Mouse (Mus musculus): ENCODE data around the gene Olfr314.
A peak's percentile ranks its signal among the peaks of the same experiment; 100 is the strongest.
"Not testable (repeated sequence)": the region's sequence is repeated elsewhere in the genome, so short reads cannot be mapped to it uniquely, and the experiment has no call there.

Olfr314 gene

DNA sequence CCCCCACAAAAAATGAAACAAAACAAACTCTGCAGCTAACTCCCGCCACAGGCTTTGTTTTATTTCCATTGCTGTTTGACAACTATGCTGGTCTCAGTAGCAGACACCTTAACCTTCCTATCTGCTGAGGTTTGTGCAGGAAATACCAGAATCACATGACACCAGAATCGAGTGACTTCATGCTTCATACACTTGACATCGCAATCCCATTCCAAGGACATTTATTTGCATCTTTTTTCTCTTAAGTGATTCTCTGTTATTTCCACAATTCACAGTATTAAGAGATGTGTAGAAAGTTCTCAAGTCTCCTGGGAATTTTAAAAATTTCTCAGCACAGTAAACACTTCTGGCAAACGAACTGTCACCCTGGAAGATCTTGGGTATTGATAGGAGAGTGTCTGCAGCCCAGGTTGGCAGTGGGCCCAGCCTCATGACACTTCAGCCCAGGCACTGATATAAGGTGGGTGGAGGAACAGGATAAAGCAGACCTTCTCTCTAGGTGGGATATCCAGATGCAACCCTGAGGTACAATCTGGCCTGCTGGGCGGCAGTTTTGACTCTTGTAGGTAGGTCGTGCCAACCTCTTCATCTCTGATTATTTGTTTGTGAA is at the start of gene Olfr314:
Gene Olfr314, plus strand, starts transcription at position 473 of the 610 bp plus-strand sequence.
- no peak for DNase-seq (ENCODE audit: low read depth, low spot score)

DNA sequence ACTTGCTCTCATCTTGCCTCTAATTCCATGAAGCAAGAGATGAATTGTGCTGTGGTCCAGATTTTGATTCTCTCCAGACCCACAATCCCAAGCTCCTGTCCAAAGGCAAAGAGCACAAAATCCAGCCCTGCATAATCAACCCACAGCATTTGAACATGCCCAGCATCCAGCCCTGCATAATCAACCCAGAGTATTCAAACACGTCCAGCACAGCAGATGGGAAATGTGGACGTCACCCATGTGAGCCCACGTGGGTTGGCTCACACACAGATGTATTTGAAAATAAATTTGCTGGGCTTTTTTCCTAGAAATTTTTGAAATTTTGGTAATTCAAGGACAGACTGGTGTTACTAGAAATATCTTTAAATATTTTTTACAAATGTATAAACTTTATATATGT is 49.4 kb upstream of the Olfr314 start:
- peak; percentile 39 for DNase-seq (ENCODE audit: low read depth, low spot score)

DNA sequence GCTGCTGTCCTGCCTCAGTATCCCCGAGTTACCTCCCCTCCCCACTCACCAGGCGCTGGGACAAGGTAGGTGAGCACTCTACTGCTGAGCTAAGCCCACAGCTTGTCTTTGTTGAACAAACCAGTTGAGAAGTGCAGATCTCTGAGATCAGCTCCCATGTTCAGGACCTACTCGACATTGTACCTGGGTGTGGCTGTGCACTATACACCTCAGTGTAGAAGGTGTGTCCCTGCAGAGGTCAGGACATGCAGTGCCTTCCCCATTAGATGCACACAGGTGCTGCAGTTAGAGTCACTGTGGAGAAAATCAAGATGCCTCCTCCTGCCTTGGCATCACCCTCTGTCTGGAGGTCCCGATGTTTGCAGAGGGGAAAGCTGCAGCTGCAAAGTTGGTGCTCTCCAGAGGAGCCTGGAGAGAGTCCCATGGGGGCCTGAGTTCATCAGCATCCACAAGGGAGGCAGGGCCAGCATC is 43.9 kb upstream of the Olfr314 start, which contains the start of gene Olfr317:
Gene Olfr317, minus strand, starts transcription at position 421 of the 471 bp plus-strand sequence.
- DNase-seq (ENCODE audit: low read depth, low spot score), result no peak

GRCm38 (mm10) chr11:58751096-58751495 is 31.7 kb upstream of the Olfr314 start:
- not testable (repeated sequence) for DNase-seq (ENCODE audit: low read depth, low spot score)

DNA sequence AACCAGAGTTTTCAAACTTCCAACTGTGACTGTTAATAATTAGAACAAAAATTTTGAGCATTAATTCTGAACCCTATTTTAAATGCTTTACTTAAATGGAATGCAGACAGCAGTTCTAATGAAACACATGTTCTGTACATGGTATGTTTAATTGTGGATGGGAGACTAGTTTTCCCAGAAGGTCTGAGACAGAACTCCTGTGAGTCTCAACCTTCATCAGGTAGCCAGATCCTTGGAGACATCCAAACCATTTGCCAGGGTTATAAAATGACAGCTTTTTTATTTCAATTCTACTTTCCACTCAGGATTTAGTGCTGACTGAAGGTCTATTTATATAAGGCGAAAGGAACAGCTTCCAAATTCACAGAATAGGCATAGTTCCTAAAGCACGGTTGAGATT is 30.3 kb upstream of the Olfr314 start, which contains the start of gene Olfr316:
Gene Olfr316, plus strand, starts transcription at position 301 of the 400 bp plus-strand sequence.
- no peak for DNase-seq (ENCODE audit: low read depth, low spot score)

GRCm38 (mm10) chr11:58772888-58773287 is 9.9 kb upstream of the Olfr314 start, which contains the start of gene Olfr315:
Gene Olfr315, plus strand, starts transcription at chr11:58773188.
- no peak for DNase-seq (ENCODE audit: low read depth, low spot score)

DNA sequence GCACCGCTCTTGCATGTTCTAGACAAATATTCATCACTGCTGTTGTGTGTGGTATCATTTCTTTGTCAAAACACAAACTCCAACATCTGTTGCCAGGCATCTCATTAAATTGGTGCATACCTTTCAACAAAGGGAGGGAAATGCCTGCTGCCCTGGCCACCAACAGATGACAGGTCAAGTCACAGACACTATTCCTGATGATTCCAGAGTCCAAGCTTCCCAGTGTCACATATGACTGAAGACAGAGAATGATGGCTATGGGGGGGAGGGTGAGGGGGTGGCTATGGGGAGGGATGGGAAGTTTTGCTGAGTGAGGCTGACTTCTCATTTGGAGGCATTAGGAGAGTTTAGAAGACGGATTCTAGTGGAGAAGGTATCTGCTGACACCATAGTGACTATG is 1.4 kb downstream of the Olfr314 start:
- no peak for DNase-seq (ENCODE audit: low read depth, low spot score)

DNA sequence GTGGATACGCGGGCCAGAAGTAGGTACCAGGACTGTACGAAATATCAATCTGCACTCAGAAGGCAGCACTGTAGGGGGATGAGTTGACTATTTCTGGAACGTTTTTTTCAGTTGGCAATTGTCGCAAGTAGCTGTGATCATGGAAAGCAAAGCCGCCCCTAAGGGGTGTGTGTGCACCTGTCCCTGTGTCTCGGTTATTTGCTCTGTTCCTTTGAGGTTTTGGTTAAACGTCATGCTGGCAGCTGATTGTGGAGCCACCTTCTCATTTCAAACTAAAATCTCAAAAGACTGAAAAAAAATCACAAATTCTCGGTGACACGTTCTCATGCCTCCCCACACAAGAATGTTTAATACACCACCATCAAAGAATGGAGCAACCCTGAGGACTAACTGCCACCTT is 4.9 kb downstream of the Olfr314 start:
- DNase-seq (ENCODE audit: low read depth, low spot score), result no peak

DNA sequence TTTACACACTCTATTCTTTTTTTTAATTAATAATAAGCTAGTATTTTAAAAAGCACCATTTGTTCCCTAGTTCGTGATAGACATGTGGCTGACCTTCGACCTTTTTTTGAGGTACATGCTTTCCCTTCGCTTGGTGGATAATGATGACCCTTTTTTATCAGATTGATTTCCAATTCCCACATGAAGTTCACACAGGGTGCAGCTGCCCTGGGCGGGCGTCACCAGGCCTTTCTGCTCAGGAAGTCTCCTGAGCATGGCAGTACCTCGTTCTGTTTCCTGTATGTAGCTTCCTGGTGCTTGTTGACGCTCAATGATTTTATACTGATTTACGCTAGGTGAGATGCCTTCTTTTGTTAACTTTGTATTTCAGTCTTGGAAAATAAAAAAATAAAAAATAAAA is 5.6 kb downstream of the Olfr314 start:
- DNase-seq (ENCODE audit: low read depth, low spot score), result no peak

DNA sequence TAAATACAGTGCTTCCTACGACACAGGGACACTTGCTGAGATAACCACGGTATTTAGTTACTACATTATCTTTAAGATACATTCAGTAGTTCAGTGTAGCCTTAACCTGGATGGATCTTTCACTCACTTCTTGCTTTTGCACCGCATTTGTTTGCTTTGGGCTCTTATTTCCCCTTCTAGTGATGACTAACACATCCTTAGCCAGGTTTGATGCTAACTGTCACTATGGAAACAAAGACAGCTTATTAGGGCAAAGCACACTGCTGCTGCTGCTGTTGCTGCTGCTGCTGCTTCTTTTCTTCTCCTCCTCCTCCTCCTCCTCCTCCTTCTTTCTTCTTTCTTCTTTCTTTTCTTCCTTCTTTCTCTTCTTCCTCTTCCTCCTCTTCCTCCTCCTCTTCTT is 6.8 kb downstream of the Olfr314 start:
- no peak for DNase-seq (ENCODE audit: low read depth, low spot score)

DNA sequence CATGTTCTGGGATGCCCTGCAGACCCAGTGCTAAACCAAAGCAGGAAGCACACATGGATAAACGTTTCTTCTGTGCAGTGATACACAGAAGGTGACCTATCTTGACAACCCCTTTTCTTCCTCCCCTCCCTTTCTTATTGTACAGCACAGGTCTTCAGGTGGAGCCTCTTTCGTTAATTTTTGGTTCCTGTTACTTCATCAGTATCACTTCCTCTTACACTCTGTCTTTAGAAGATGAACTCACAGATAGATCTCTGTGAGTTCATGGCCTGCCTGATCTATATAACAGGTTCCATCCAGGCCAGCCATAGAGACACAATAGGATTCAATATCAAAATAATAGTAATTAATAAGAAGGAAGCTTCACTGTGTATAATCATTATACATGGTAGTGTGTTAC is 7.3 kb downstream of the Olfr314 start:
- DNase-seq (ENCODE audit: low read depth, low spot score), result no peak

DNA sequence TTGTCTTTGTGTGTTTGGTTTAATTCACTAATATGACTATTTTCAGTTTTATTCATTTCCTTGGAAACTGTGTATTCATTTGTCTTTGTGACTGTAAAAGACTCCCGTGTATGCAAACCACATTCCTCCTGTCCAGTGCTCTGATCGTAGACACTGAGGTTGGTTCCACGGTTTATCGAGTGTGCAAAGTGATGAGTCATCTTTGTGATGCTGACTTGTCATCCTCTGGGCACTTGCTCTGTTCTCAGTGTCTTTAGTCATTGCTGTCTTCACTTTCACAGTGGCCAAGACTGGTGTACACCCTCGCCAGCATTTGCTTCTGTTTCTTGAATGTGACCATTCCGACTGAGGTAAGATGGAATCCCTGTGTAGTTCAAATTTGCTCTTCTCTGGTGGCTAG is 7.9 kb downstream of the Olfr314 start:
- DNase-seq (ENCODE audit: low read depth, low spot score), result no peak

GRCm38 (mm10) chr11:58795856-58796255 is 13.1 kb downstream of the Olfr314 start:
- no peak for DNase-seq (ENCODE audit: low read depth, low spot score)

- DNase-seq (ENCODE audit: low read depth, low spot score), result no peak
Measured at GRCm38 (mm10) chr11:58796850-58797249, 14.1 kb downstream of the Olfr314 start.

- no peak for DNase-seq (ENCODE audit: low read depth, low spot score)
Measured at GRCm38 (mm10) chr11:58799747-58800146, 17.0 kb downstream of the Olfr314 start.

DNA sequence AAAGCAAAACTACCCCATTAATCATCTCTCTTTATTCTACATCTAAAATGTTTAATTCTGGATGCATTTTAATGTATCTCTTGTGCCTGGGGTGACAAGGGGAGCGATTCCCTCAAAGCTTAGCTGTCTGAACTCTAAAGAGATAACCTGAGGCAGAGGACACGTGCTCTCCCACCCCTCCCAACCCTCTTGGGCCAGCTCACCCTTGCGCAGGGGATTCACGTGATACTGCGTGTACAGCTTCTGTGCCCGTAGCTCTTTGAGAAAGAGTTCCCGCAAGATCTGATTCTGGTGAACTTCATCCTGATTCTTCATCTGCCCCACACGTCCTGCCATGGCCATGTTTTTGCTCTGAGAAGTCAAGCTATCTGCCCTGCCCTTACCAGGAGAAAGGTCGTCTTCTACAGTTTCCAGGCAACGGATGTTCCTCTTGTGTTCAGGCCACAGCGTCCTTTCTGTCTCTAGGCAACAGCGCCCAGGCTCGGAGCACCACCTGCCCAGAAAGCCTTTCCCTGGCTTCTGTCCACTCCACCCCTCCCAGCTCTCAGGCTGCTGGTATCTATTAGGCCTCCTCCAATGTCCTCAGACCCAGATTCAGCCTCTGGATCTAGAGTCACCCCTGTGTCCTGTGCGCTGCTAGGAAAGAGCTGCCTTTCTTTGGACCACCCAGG is 18.9 kb downstream of the Olfr314 start, which contains the start of gene Fam183b:
Gene Fam183b, minus strand, starts transcription at position 403 of the 671 bp plus-strand sequence.
- DNase-seq (ENCODE audit: low read depth, low spot score), result no peak

- no peak for DNase-seq (ENCODE audit: low read depth, low spot score)
Measured at GRCm38 (mm10) chr11:58803871-58804270, 21.1 kb downstream of the Olfr314 start.

- no peak for DNase-seq (ENCODE audit: low read depth, low spot score)
Measured at GRCm38 (mm10) chr11:58804393-58804792, 21.6 kb downstream of the Olfr314 start.

- no peak for DNase-seq (ENCODE audit: low read depth, low spot score)
Measured at GRCm38 (mm10) chr11:58812001-58812400, 29.2 kb downstream of the Olfr314 start.

DNA sequence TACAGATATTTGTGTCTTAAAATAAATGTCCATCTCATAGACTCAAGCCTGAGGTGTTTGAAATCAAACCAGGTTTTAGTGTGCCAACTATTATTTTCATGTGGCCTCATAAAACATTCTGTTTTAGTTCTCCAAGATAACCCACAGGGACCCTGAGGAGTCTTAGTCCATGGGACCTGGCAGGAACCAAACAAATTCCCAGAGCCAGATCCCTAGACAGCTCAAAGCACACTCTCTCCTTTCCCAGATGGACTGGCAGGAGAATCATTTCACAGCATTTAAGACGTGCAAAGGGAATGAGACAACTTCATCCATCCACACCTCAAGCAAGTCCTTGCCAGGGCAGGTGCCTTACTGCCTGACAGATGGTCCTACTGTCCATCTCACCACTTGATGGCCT is 31.9 kb downstream of the Olfr314 start, which contains the start of gene Olfr313:
Gene Olfr313, plus strand, starts transcription at position 301 of the 400 bp plus-strand sequence.
- not testable (repeated sequence) for DNase-seq (ENCODE audit: low read depth, low spot score)

- no peak for DNase-seq (ENCODE audit: low read depth, low spot score)
Measured at GRCm38 (mm10) chr11:58815676-58816075, 32.9 kb downstream of the Olfr314 start.

DNA sequence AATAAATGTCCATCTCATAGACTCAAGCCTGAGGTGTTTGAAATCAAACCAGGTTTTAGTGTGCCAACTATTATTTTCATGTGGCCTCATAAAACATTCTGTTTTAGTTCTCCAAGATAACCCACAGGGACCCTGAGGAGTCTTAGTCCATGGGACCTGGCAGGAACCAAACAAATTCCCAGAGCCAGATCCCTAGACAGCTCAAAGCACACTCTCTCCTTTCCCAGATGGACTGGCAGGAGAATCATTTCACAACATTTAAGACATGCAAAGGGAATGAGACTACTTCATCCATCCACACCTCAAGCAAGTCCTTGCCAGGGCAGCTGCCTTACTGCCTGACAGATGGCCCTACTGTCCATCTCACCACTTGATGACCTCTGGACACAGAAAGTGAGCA is 46.2 kb downstream of the Olfr314 start, which contains the start of gene Olfr312:
Gene Olfr312, plus strand, starts transcription at position 301 of the 400 bp plus-strand sequence.
- DNase-seq (ENCODE audit: low read depth, low spot score), result not testable (repeated sequence)

DNA sequence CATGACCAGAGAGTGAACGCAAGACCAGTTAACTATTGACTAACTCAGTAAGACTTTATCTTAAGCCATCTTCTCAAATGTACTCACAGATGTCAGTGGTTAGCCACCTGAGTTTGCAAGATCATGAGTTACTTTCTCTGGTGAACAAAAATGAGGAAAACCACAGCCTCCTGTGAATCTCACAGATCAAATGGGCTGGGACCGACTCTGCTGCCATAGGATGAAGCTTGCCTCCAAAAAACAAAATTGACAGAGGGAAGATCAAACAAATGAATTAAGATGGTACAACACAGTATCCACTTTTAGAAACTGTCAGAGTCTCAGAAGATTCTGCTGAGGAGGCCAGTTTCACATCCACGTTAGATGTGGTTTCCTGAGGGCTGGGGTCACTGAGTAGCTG is 47.0 kb downstream of the Olfr314 start:
- DNase-seq (ENCODE audit: low read depth, low spot score), result no peak
